Mouse (Mus musculus) bone marrow macrophage, adult 2 months (primary cell): ENCODE data around the gene Syde2. TPM values are rescaled to one million over a fixed set of nuclear protein-coding genes. Genes with fewer than 3 reads are reported as not detected.

Experiments used
- H3K27ac ChIP-seq: 2 replicates; pipeline ENCODE4 v1.5.1; 2012; ENCODE audit warnings: low read depth, low read length; ENCODE audit not compliant: insufficient read depth
- H3K4me1 ChIP-seq: 2 replicates; pipeline ENCODE4 v1.6.1; 2012; ENCODE audit warnings: low read length; ENCODE audit not compliant: control insufficient read depth, insufficient read depth
- H3K4me3 ChIP-seq: 2 replicates; pipeline ENCODE4 v1.5.1; 2012; ENCODE audit warnings: mild to moderate bottlenecking, low read length, moderate library complexity; ENCODE audit not compliant: insufficient read depth
- CTCF ChIP-seq: IDR thresholded peaks from 2 replicates; pipeline ENCODE4 v1.5.1; 2012; ENCODE audit warnings: low read depth, mild to moderate bottlenecking, low read length, moderate library complexity
- POLR2A ChIP-seq: IDR thresholded peaks from 2 replicates; pipeline ENCODE4 v1.6.1; 2012; ENCODE audit warnings: mild to moderate bottlenecking, low read depth, low read length, borderline replicate concordance
- polyA plus RNA-seq: library from polyadenylated mRNA; stranded (reverse); fragments of >200 nt; gene quantifications from 2 replicates; pipeline ENCODE4 v1.2.4, GENCODE M21; 2012; ENCODE audit not compliant: missing spikeins, insufficient read depth, insufficient read length

Gene Syde2
- polyA plus RNA-seq, 1 experiment: not detected

DNA sequence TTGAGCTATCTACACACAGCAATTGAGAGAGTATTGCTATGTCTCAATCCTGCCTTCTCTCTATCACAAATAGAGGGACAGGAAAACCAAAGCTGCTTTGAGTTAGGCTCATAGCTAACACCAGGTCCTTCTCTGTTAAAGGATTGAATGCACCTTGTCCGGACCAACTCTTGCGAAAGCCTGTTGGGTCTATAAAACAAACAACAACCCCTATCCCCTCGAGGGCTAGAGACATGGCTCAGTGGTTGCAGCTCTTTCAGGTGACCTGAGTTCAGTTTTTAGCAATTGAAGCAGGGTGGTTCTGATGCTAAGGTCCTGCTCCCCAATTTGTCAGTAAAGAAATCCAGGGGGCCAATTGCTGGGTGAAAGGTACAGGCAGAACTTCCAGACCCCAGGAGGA is 41.6 kb downstream of the Syde2 start:
- Histone ChIP-seq H3K27ac (no peak overlapping the region), H3K4me1 (peaks cover 7% of the 10 kb centered on the region), H3K4me3 (no peak overlapping the region)
- TF ChIP-seq CTCF (no peak), POLR2A (no peak)

DNA sequence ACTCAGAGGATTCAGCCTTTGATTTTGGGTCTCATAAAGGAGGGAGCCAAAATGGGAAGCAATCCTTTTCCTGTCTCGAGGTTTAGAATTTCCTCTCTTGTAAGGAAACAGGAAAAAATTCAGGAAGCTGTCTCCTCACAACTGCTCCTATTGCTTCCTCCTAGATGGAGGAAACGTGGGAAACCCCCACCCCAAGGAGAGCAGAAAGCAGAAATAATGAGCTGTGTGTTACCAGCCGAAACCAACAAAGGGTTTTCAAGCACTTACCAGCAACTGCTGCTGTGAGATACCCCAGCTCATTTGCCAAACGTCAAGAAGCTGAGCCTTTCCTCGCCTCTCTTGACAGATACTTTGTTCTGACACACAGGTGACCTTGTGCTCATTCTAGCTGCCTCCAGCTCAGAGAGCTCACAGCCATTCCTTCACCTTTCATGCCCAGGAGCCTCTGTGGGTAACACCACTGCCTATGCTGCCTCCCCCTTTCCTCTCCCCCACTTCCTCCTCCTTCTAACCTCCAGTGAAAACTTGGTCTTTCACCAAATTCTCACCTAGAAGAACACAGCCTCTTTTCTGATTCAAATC is 42.7 kb downstream of the Syde2 start:
- no peak overlapping the region for H3K4me3 ChIP-seq
- TF ChIP-seq CTCF (no peak), POLR2A (no peak)
- peaks cover 7% of the 10 kb centered on the region for H3K4me1 ChIP-seq
- no peak overlapping the region for H3K27ac ChIP-seq

DNA sequence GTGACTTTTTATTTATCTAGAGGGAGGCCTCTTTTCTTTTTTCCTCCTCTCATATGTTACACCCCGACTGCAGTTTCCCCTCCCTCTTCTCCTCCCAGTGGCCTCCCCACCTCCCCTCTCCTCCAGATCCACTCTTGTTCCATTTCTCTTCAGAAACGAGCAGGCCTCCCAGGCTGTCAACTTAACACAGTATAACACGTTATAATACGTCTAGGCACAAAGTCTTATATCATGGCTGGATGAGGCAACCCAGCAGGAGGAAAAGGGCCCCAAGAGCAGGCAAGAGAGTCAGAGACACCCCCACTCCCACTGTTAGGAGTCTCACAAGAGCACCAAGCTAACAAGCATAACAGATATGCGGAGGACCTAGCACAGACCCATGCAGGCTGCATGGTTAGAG is 45.3 kb downstream of the Syde2 start:
- Histone ChIP-seq H3K27ac (no peak overlapping the region), H3K4me3 (no peak overlapping the region), H3K4me1 (peaks cover 7% of the 10 kb centered on the region)
- TF ChIP-seq POLR2A (no peak), CTCF (no peak)

DNA sequence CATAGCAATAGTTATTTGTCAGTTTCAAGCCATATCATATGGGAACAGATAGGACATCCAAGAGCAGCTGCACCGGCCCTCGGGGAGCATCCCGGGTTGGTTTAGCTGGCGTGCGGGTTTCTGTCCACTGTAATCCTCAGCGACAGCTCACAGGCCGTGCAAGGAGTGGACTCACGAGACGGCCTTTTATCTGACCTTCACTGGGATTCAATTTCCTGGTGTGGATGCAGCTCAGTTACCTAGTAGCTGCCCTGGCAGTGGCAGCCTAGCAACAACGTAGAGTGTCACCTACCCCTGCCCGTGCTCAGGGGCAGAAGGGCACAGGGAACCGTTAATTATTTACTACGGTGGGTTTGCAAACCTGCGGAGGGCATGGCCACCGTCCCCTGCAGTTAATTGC is 50.2 kb downstream of the Syde2 start:
- Histone ChIP-seq H3K27ac (no peak overlapping the region), H3K4me3 (no peak overlapping the region), H3K4me1 (no peaks in the 10 kb centered on the region)
- TF ChIP-seq POLR2A (no peak), CTCF (no peak)

DNA sequence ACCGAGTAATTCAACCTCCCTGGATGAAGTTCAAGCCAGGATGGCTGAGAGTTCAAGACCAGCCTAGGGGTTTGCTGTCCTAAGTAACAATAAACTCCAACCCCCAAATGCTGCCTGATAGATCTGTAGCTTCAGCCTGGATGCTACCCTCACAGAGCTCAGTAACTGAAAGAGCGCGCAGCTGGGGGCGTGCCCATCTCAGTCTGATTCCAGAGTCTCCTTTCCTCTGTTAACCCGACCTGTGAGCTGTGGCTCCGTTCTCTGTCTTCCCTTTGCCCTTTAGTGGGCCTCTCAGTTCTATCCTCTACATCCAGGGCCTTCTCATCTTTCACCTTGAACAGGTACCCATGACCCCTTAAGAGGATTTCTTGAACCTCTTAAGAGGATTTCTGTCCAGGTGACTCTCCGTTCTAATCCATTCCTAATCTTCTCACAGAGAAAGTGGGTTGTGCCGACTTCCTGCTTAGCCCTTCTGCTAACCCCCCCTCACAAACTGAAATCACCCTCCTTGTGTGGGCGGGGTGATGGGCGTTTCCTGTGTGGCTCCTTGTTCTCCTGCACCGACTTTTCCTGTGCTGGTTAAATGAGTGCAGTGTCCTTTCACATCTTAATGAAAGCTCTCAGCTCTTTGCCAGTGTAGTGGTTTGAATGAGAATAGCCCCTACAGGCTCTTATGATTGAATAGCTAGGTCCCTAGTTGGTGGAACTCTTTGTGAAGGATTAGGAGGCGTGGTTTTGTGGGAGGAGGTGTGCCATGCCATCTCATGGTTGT is 51.6 kb downstream of the Syde2 start:
- TF ChIP-seq CTCF (no peak), POLR2A (no peak)
- Histone ChIP-seq H3K27ac (no peak overlapping the region), H3K4me3 (no peak overlapping the region), H3K4me1 (no peaks in the 10 kb centered on the region)

DNA sequence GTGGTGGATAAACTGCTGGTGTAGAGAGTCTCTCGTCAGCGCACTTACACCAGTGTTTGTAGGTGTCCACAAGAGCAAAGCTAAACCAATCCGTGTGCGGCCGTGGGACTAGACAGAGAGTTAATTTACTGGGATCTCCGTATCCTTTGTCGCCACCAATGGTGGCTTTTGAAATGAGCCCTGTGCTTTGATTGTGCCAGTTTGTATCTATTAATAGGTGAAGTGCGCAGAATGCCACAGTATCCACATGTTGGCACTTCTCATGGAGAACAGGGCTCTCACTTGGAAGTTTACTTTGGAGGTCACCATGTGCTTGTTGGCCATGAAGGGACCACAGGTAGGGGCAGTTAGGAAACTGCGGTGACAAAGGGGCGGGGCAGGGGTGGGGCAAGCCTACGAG is 53.7 kb downstream of the Syde2 start:
- Histone ChIP-seq H3K4me3 (no peak overlapping the region), H3K27ac (no peak overlapping the region), H3K4me1 (no peaks in the 10 kb centered on the region)
- TF ChIP-seq CTCF: no peak
- TF ChIP-seq POLR2A: no peak

DNA sequence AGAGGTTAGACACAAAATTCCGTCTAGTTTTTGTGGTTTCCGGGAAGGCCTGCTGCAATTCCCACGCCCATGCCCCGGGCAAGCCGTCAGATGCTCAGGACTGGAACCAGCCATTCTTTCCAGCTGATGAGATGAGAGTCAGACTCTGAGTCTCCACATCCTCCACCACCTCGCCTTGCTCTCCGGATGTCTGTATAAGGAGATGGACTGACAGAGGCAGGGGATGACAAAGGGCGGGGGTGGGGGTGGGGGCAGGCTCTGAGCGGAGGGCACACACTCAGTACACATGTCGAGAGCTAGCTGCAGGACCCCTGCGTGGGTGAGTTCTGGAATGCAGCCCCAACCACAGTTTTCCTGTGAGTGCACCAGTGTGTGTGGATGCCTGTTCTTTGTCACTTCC is 57.3 kb downstream of the Syde2 start:
- TF ChIP-seq POLR2A (no peak), CTCF (no peak)
- no peak overlapping the region for H3K4me3 ChIP-seq
- no peak overlapping the region for H3K27ac ChIP-seq

DNA sequence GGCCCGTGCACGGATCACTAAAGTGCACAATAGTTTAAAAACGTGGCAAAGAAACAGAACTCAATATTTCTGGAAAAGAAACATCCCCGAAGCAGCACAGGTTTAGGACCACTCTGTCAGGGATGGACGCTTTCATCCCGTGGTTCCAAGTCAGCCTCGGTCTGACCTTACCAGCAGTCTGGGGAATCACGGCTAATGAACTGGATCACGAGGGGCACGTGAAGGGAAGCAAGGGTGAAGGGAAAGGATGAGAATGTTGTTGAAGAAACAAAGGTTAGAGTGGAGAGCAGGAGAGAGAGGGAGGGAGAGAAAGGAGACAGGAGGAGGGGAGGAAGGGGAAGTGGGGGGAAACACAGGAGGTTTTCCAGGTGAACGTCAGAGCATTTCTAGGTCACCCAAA is 58.4 kb downstream of the Syde2 start:
- Histone ChIP-seq H3K4me3 (no peak overlapping the region), H3K27ac (no peak overlapping the region), H3K4me1 (no peaks in the 10 kb centered on the region)
- TF ChIP-seq CTCF (no peak), POLR2A (no peak)

More for the DNA sequence above, 57.3 kb downstream of the Syde2 start:
- H3K4me1 ChIP-seq: no peaks in the 10 kb centered on the region

DNA sequence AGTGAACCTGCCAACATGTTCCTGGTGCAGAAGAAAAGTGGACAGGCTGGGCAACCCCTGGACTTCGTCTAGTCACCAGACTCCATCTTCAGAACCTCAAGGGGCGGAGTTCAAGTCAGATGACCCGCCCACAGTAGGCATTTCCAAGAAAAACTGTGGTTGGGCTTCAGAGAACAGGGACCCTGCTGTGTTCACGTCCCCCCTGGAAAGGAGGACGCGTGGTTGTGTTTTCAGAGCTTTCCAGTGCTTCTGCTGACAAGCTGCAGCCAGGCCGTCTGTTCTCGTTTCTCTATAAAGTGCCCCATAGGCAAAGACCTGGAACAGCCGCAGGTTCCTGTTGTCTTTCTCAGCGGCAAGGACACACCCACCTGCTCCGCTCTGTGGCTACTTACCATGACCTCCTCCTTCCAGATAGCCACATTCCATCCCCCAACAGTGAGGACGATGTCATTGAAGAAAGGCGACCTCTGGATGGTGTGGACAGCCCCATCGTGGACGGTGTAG is 60.1 kb downstream of the Syde2 start:
- Histone ChIP-seq H3K4me1 (no peaks in the 10 kb centered on the region), H3K4me3 (no peak overlapping the region), H3K27ac (no peak overlapping the region)
- TF ChIP-seq CTCF (no peak), POLR2A (no peak)

DNA sequence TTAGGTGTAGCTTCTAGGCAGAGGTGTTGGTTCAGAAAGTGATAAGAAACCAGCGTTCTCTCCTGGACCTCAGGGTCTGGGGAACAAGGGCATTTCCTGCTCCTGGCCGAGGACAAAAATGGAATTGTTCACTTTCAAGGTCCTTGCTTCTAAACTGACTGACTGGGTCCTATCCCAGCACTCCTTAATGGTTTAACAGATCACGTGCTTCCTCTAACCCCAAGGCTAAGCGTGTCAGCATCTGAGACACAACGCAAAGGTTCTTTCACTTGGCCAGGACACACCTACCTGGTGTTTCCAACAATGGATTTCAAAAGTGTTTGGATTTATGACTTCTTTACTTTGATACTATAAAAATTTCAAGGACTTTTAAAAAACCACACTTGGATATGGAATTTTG is 62.3 kb downstream of the Syde2 start:
- no peak for TF ChIP-seq POLR2A
- Histone ChIP-seq H3K4me3 (no peak overlapping the region), H3K4me1 (no peaks in the 10 kb centered on the region), H3K27ac (no peak overlapping the region)
